Mouse (Mus musculus) ES-Bruce4 (cell line): ENCODE results near the gene Uggt2.

Experiments
- CTCF ChIP-seq: IDR thresholded peaks from one replicate; pipeline ENCODE4 v1.8.1; 2011; ENCODE audit warnings: low read depth, low read length
- POLR2A ChIP-seq: IDR thresholded peaks from one replicate; pipeline ENCODE4 v1.8.1; 2011; ENCODE audit warnings: low read length; ENCODE audit not compliant: insufficient read depth

DNA sequence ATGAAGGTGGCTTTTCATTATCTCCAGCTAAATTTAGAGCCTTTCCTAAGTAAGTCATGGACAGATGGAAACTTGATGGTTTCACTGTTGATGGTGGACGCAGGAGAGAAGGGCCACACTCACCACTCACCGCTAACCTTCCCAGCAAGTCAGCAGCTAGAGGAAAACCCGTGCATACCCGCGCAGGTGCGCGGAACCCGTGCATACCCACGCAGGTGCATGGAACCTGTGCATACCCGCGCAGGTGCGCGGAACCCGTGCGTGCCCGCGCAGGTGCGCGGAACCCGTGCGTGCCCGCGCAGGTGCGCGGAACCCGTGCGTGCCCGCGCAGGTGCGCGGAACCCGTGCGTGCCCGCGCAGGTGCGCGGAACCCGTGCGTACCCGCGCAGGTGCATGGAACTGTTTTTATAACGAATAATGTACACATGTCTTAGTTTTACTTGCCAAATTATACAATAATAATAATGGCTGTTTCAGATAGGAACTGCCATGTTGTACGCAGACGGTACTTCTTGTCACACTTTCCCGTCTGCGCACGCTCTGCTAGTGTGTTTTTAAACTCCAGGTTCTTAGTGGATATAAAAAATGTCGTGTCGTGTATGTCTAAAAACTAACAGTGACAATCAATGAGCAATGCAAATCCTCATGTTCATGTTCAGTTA lies 92.7 kb downstream of the Uggt2 start:
- TF ChIP-seq CTCF: no peak
- TF ChIP-seq POLR2A: no peak
